Mouse (Mus musculus): ENCODE data around the gene Ifna16.

- TF ChIP-seq CTCF (IDR thresholded peaks at IDR 0.05; ENCODE audit: extremely low read depth, insufficient read depth, low read length) (peak; percentile 99), POLR2A (IDR thresholded peaks at IDR 0.05; ENCODE audit: extremely low read depth, insufficient read depth, low read length) (no peak)
These were observed 19.6 kb upstream of the Ifna16 start for GRCm38 (mm10) chr4:88696237-88696884.
